Mouse (Mus musculus): Measurements from ENCODE around the gene Klk1b1. TPM values are rescaled to one million over a fixed set of nuclear protein-coding genes. Genes with fewer than 3 reads are reported as not detected.

Gene Klk1b1
- polyA plus RNA-seq, 1 experiment from 2014 or later = not detected

Other genes with a start within 250 kb of the Klk1b1 start
- 0.19 TPM in 1 of 2 replicates, not detected in the other for gene Klk12, start 197.9 kb upstream of the Klk1b1 start, polyA plus RNA-seq (2014; fragmentation: Nextera tagmentation; extraction: Ambion mirVana)
- not detected in 2 replicates for gene Klk11, start 192.1 kb upstream of the Klk1b1 start, polyA plus RNA-seq (2014; fragmentation: Nextera tagmentation; extraction: Ambion mirVana)
- 0.13 TPM in 1 of 2 replicates, not detected in the other for gene Klk10, start 185.7 kb upstream of the Klk1b1 start, polyA plus RNA-seq (2014; fragmentation: Nextera tagmentation; extraction: Ambion mirVana)
- gene Klk9, start 174.9 kb upstream of the Klk1b1 start, polyA plus RNA-seq (2014; fragmentation: Nextera tagmentation; extraction: Ambion mirVana) = not detected in 2 replicates
- gene Klk8, start 169.2 kb upstream of the Klk1b1 start, polyA plus RNA-seq (2014; fragmentation: Nextera tagmentation; extraction: Ambion mirVana) = 7.1 and 9.6 TPM in 2 replicates
- not detected in 2 replicates for gene Klk7, start 155.5 kb upstream of the Klk1b1 start, polyA plus RNA-seq (2014; fragmentation: Nextera tagmentation; extraction: Ambion mirVana)
- gene Klk6, start 142.3 kb upstream of the Klk1b1 start, polyA plus RNA-seq (2014; fragmentation: Nextera tagmentation; extraction: Ambion mirVana) = not detected in 2 replicates
- not detected in 2 replicates for gene Klk5, start 124.8 kb upstream of the Klk1b1 start, polyA plus RNA-seq (2014; fragmentation: Nextera tagmentation; extraction: Ambion mirVana)
- gene Klk4, start 85.6 kb upstream of the Klk1b1 start, polyA plus RNA-seq (2014; fragmentation: Nextera tagmentation; extraction: Ambion mirVana) = 0.69 and 0.86 TPM in 2 replicates
- gene Klk15, start 33.0 kb upstream of the Klk1b1 start, polyA plus RNA-seq (2014; fragmentation: Nextera tagmentation; extraction: Ambion mirVana) = not detected in 2 replicates
- not detected in 2 replicates for gene Klk1b8, start 16.1 kb upstream of the Klk1b1 start, polyA plus RNA-seq (2014; fragmentation: Nextera tagmentation; extraction: Ambion mirVana)
- not detected in 2 replicates for gene Klk1b9, start 9.3 kb downstream of the Klk1b1 start, polyA plus RNA-seq (2014; fragmentation: Nextera tagmentation; extraction: Ambion mirVana)
- not detected in 2 replicates for gene Klk1b11, start 29.1 kb downstream of the Klk1b1 start, polyA plus RNA-seq (2014; fragmentation: Nextera tagmentation; extraction: Ambion mirVana)
- gene Klk1b26, start 45.4 kb downstream of the Klk1b1 start, polyA plus RNA-seq (2014; fragmentation: Nextera tagmentation; extraction: Ambion mirVana) = not detected in 2 replicates
- not detected in 2 replicates for gene Klk1b27, start 85.5 kb downstream of the Klk1b1 start, polyA plus RNA-seq (2014; fragmentation: Nextera tagmentation; extraction: Ambion mirVana)
- gene Klk1b21, start 135.6 kb downstream of the Klk1b1 start, polyA plus RNA-seq (2014; fragmentation: Nextera tagmentation; extraction: Ambion mirVana) = not detected in 2 replicates
- gene Klk1b22, start 145.9 kb downstream of the Klk1b1 start, polyA plus RNA-seq (2014; fragmentation: Nextera tagmentation; extraction: Ambion mirVana) = not detected in 2 replicates
- not detected in 2 replicates for gene Klk1b16, start 170.0 kb downstream of the Klk1b1 start, polyA plus RNA-seq (2014; fragmentation: Nextera tagmentation; extraction: Ambion mirVana)
- not detected in 2 replicates for gene Klk1b24, start 221.5 kb downstream of the Klk1b1 start, polyA plus RNA-seq (2014; fragmentation: Nextera tagmentation; extraction: Ambion mirVana)
- not detected in 2 replicates for gene Klk1b3, start 231.4 kb downstream of the Klk1b1 start, polyA plus RNA-seq (2014; fragmentation: Nextera tagmentation; extraction: Ambion mirVana)
- not detected in 2 replicates for gene Klk1b4, start 240.7 kb downstream of the Klk1b1 start, polyA plus RNA-seq (2014; fragmentation: Nextera tagmentation; extraction: Ambion mirVana)
- not detected in 2 replicates for gene Klk1b5, start 249.2 kb downstream of the Klk1b1 start, polyA plus RNA-seq (2014; fragmentation: Nextera tagmentation; extraction: Ambion mirVana)

Data from forebrain, embryonic 14.5 days (tissue).